Mouse (Mus musculus): ENCODE data around the gene Sar1a. TPM values are rescaled to one million over a fixed set of nuclear protein-coding genes. Genes with fewer than 3 reads are reported as not detected.

The Sar1a gene
- polyA plus RNA-seq, 1 experiment from 2014 or later = 230 TPM

- H3K36me3 ChIP-seq (ENCODE audit: control insufficient read depth, insufficient read depth, low read length) = peaks cover 26% of the 10 kb centered on the region
- H3K4me2 ChIP-seq (ENCODE audit: low read depth, low read length) = no peak overlapping the region
- no peak overlapping the region for H3K27ac ChIP-seq (ENCODE audit: low read length)
- no peak overlapping the region for H3K4me3 ChIP-seq (ENCODE audit: low read length)
- no peak overlapping the region for H3K9ac ChIP-seq (ENCODE audit: low read length)
- H3K4me1 ChIP-seq (replicated peaks; ENCODE audit: control insufficient read depth, insufficient read depth, low read length) = no peaks in the 10 kb centered on the region
- H3K9me3 ChIP-seq (ENCODE audit: control insufficient read depth, low read length) = no peaks in the 10 kb centered on the region
- H3K27me3 ChIP-seq (ENCODE audit: control insufficient read depth, insufficient read depth, low read depth, low read length) = no peaks in the 10 kb centered on the region
- ATAC-seq (ENCODE audit: low read depth) = no peak
Observed at GRCm38 (mm10) chr10:61669896-61670295, 10.2 kb upstream of the Sar1a start.

GRCm38 (mm10) chr10:61670758-61671157 lies 9.3 kb upstream of the Sar1a start:
- Histone ChIP-seq H3K4me2 (ENCODE audit: low read depth, low read length) (no peak overlapping the region), H3K9me3 (ENCODE audit: control insufficient read depth, low read length) (no peaks in the 10 kb centered on the region), H3K27me3 (ENCODE audit: control insufficient read depth, insufficient read depth, low read depth, low read length) (no peaks in the 10 kb centered on the region), H3K4me1 (replicated peaks; ENCODE audit: control insufficient read depth, insufficient read depth, low read length) (no peaks in the 10 kb centered on the region), H3K36me3 (ENCODE audit: control insufficient read depth, insufficient read depth, low read length) (peaks cover 26% of the 10 kb centered on the region), H3K4me3 (ENCODE audit: low read length) (no peak overlapping the region), H3K27ac (ENCODE audit: low read length) (no peak overlapping the region), H3K9ac (ENCODE audit: low read length) (no peak overlapping the region)
- no peak for ATAC-seq (ENCODE audit: low read depth)
- 95% methylated on average over 3 of the region's 3 CpGs for WGBS

GRCm38 (mm10) chr10:61675935-61676334 lies 4.2 kb upstream of the Sar1a start:
- Histone ChIP-seq H3K4me1 (replicated peaks; ENCODE audit: control insufficient read depth, insufficient read depth, low read length) (peaks cover 7% of the 10 kb centered on the region), H3K27ac (ENCODE audit: low read length) (no peak overlapping the region), H3K9me3 (ENCODE audit: control insufficient read depth, low read length) (no peaks in the 10 kb centered on the region), H3K27me3 (ENCODE audit: control insufficient read depth, insufficient read depth, low read depth, low read length) (no peaks in the 10 kb centered on the region), H3K9ac (ENCODE audit: low read length) (no peak overlapping the region), H3K4me3 (ENCODE audit: low read length) (no peak overlapping the region), H3K4me2 (ENCODE audit: low read depth, low read length) (no peak overlapping the region), H3K36me3 (ENCODE audit: control insufficient read depth, insufficient read depth, low read length) (peaks cover 6% of the 10 kb centered on the region)
- 65% methylated on average over 3 of the region's 3 CpGs for WGBS
- ATAC-seq (ENCODE audit: low read depth) = no peak

GRCm38 (mm10) chr10:61679545-61679944 lies 554 bp upstream of the Sar1a start:
- peaks cover 4% of the 10 kb centered on the region; the same call in 1 of the 2 replicates for H3K36me3 ChIP-seq (ENCODE audit: control insufficient read depth, insufficient read depth, low read length)
- H3K4me1 ChIP-seq (replicated peaks; ENCODE audit: control insufficient read depth, insufficient read depth, low read length) = peaks cover 16% of the 10 kb centered on the region
- peak overlapping the region; percentile 58 for H3K4me2 ChIP-seq (ENCODE audit: low read depth, low read length)
- peak; percentile 9; the same call in 1 of the 2 replicates for ATAC-seq (ENCODE audit: low read depth)
- H3K9me3 ChIP-seq (ENCODE audit: control insufficient read depth, low read length) = no peaks in the 10 kb centered on the region
- peak overlapping the region; percentile 91 for H3K4me3 ChIP-seq (ENCODE audit: low read length)
- peak overlapping the region; percentile 90 for H3K27ac ChIP-seq (ENCODE audit: low read length)
- WGBS = 32% methylated on average over 9 of the region's 9 CpGs
- no peaks in the 10 kb centered on the region for H3K27me3 ChIP-seq (ENCODE audit: control insufficient read depth, insufficient read depth, low read depth, low read length)
- H3K9ac ChIP-seq (ENCODE audit: low read length) = peak overlapping the region; percentile 75

- H3K27ac ChIP-seq (ENCODE audit: low read length) = no peak overlapping the region
- no peak overlapping the region for H3K4me3 ChIP-seq (ENCODE audit: low read length)
- 89% methylated on average over 8 of the region's 8 CpGs for WGBS
Observed at GRCm38 (mm10) chr10:61689405-61689804, 9.3 kb downstream of the Sar1a start.

GRCm38 (mm10) chr10:61693563-61693962 lies 13.5 kb downstream of the Sar1a start:
- Histone ChIP-seq H3K36me3 (ENCODE audit: control insufficient read depth, insufficient read depth, low read length) (peaks cover 34% of the 10 kb centered on the region), H3K27me3 (ENCODE audit: control insufficient read depth, insufficient read depth, low read depth, low read length) (no peaks in the 10 kb centered on the region), H3K9ac (ENCODE audit: low read length) (no peak overlapping the region), H3K4me3 (ENCODE audit: low read length) (no peak overlapping the region), H3K27ac (ENCODE audit: low read length) (no peak overlapping the region), H3K4me1 (replicated peaks; ENCODE audit: control insufficient read depth, insufficient read depth, low read length) (peaks cover 13% of the 10 kb centered on the region), H3K4me2 (ENCODE audit: low read depth, low read length) (no peak overlapping the region), H3K9me3 (ENCODE audit: control insufficient read depth, low read length) (no peaks in the 10 kb centered on the region)
- 79% methylated on average over 4 of the region's 4 CpGs for WGBS
- no peak for ATAC-seq (ENCODE audit: low read depth)

More at GRCm38 (mm10) chr10:61689405-61689804, 9.3 kb downstream of the Sar1a start:
- no peaks in the 10 kb centered on the region for H3K4me1 ChIP-seq (replicated peaks; ENCODE audit: control insufficient read depth, insufficient read depth, low read length)
- no peak overlapping the region for H3K9ac ChIP-seq (ENCODE audit: low read length)
- H3K27me3 ChIP-seq (ENCODE audit: control insufficient read depth, insufficient read depth, low read depth, low read length) = no peaks in the 10 kb centered on the region
- H3K4me2 ChIP-seq (ENCODE audit: low read depth, low read length) = no peak overlapping the region
- H3K9me3 ChIP-seq (ENCODE audit: control insufficient read depth, low read length) = no peaks in the 10 kb centered on the region
- peaks cover 59% of the 10 kb centered on the region for H3K36me3 ChIP-seq (ENCODE audit: control insufficient read depth, insufficient read depth, low read length)
- no peak for ATAC-seq (ENCODE audit: low read depth)

GRCm38 (mm10) chr10:61694870-61695670 lies 15.0 kb downstream of the Sar1a start, which contains the start of gene Tysnd1:
Gene Tysnd1, plus strand, starts transcription at chr10:61695514.
- Histone ChIP-seq H3K36me3 (ENCODE audit: control insufficient read depth, insufficient read depth, low read length) (peaks cover 23% of the 10 kb centered on the region), H3K27ac (ENCODE audit: low read length) (peak within 1 kb of the TSS; percentile 53; the same call in 1 of the 2 replicates), H3K27me3 (ENCODE audit: control insufficient read depth, insufficient read depth, low read depth, low read length) (no peaks in the 10 kb centered on the region), H3K9me3 (ENCODE audit: control insufficient read depth, low read length) (no peaks in the 10 kb centered on the region), H3K4me2 (ENCODE audit: low read depth, low read length) (peak within 1 kb of the TSS; percentile 100), H3K4me1 (replicated peaks; ENCODE audit: control insufficient read depth, insufficient read depth, low read length) (peaks cover 13% of the 10 kb centered on the region), H3K4me3 (ENCODE audit: low read length) (peak within 1 kb of the TSS; percentile 95), H3K9ac (ENCODE audit: low read length) (peak within 1 kb of the TSS; percentile 75)
- under 1% methylated on average over 42 of the region's 42 CpGs for WGBS
- ATAC-seq (ENCODE audit: low read depth) = peak; percentile 96

- peak overlapping the region; percentile 15; the same call in 1 of the 2 replicates for H3K27ac ChIP-seq (ENCODE audit: low read length)
- H3K36me3 ChIP-seq (ENCODE audit: control insufficient read depth, insufficient read depth, low read length) = peaks cover 18% of the 10 kb centered on the region
- H3K27me3 ChIP-seq (ENCODE audit: control insufficient read depth, insufficient read depth, low read depth, low read length) = no peaks in the 10 kb centered on the region
- peak; percentile 13; the same call in 1 of the 2 replicates for ATAC-seq (ENCODE audit: low read depth)
- H3K4me3 ChIP-seq (ENCODE audit: low read length) = peak overlapping the region; percentile 95
- peak overlapping the region; percentile 75 for H3K9ac ChIP-seq (ENCODE audit: low read length)
- peaks cover 13% of the 10 kb centered on the region for H3K4me1 ChIP-seq (replicated peaks; ENCODE audit: control insufficient read depth, insufficient read depth, low read length)
- H3K4me2 ChIP-seq (ENCODE audit: low read depth, low read length) = peak overlapping the region; percentile 100
- H3K9me3 ChIP-seq (ENCODE audit: control insufficient read depth, low read length) = no peaks in the 10 kb centered on the region
- under 1% methylated on average over 102 of the region's 111 CpGs for WGBS
Observed at GRCm38 (mm10) chr10:61695703-61696559, 15.8 kb downstream of the Sar1a start.

- no peak for ATAC-seq (ENCODE audit: low read depth)
- H3K4me1 ChIP-seq (replicated peaks; ENCODE audit: control insufficient read depth, insufficient read depth, low read length) = peaks cover 13% of the 10 kb centered on the region
- H3K27ac ChIP-seq (ENCODE audit: low read length) = no peak overlapping the region
- peak overlapping the region; percentile 100 for H3K4me2 ChIP-seq (ENCODE audit: low read depth, low read length)
- no peaks in the 10 kb centered on the region for H3K27me3 ChIP-seq (ENCODE audit: control insufficient read depth, insufficient read depth, low read depth, low read length)
- peak overlapping the region; percentile 75 for H3K9ac ChIP-seq (ENCODE audit: low read length)
- peaks cover 12% of the 10 kb centered on the region for H3K36me3 ChIP-seq (ENCODE audit: control insufficient read depth, insufficient read depth, low read length)
- no peaks in the 10 kb centered on the region for H3K9me3 ChIP-seq (ENCODE audit: control insufficient read depth, low read length)
- peak overlapping the region; percentile 95 for H3K4me3 ChIP-seq (ENCODE audit: low read length)
- 9% methylated on average over 19 of the region's 19 CpGs for WGBS
Observed at GRCm38 (mm10) chr10:61696560-61696823, 16.4 kb downstream of the Sar1a start.
